Mouse (Mus musculus): Measurements from ENCODE around the gene Arhgap33. TPM values are rescaled to one million over a fixed set of nuclear protein-coding genes. Genes with fewer than 3 reads are reported as not detected.

Arhgap33 gene
- polyA plus RNA-seq, 1 experiment from 2014 or later = 103 TPM

DNA sequence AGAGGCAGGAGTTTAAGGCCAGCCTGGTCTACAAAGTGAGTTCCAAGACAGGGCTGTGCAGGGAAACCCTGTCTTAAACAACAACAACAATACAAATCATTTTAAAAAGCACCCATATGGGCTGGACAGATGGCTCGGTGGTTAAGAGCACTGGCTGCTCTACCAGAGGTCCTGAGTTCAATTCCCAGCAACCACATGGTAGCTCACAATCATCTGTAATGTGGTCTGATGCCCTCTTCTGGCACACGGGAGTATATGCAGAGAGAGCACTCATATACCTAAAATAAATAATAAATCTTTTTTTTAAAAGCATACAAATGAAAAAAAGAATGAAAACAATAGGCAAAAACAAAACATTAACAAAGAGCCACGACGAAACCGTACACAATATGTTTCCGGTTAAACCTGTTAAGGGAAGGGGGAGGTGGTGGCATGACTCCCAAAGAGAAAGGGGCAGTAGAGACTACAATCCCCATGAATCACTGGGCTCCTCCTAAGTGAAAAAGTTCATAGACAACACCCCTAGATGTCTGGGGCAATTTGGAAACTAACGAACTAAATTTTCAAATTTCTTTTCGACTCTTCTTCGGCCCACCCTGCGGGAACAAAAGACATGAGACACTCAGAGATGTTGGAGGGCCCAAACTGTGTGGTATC is 16.7 kb upstream of the Arhgap33 start:
- Histone ChIP-seq H3K9ac (peak overlapping the region; percentile 72), H3K27me3 (peaks cover 11% of the 10 kb centered on the region; the same call in 1 of the 2 replicates), H3K4me3 (peak overlapping the region; percentile 59), H3K27ac (peak overlapping the region; percentile 93), H3K36me3 (peaks cover 34% of the 10 kb centered on the region), H3K4me1 (replicated peaks) (peaks cover 18% of the 10 kb centered on the region), H3K4me2 (peak overlapping the region; percentile 88), H3K9me3 (no peaks in the 10 kb centered on the region)
- peak; percentile 75 for ATAC-seq (ENCODE audit: low FRiP score)
- 3% methylated on average over 10 of the region's 10 CpGs for WGBS

DNA sequence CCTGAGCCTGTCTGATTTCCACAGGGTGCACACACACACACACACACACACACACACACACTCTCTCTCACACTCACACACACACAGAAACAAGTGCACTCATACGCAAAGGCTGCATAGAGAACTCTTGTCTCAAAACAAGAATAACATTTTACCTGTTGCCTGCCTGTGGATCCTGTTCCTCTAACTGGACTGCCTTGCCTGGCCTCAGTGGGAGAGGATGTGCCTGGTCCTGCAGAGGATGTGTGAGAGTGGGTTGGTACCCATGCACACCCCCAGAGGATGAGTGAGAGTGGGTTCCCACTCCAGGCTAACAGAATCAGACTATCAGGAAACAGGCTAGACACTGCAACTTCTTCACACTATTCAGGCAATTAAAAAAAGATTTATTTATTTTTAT is 15.7 kb upstream of the Arhgap33 start:
- H3K27me3 ChIP-seq = peaks cover 11% of the 10 kb centered on the region; the same call in 1 of the 2 replicates
- peaks cover 18% of the 10 kb centered on the region for H3K4me1 ChIP-seq (replicated peaks)
- no peaks in the 10 kb centered on the region for H3K9me3 ChIP-seq
- H3K4me2 ChIP-seq = no peak overlapping the region
- WGBS = 100% methylated on average over 1 of the region's 1 CpGs
- peaks cover 32% of the 10 kb centered on the region for H3K36me3 ChIP-seq
- H3K27ac ChIP-seq = no peak overlapping the region
- no peak overlapping the region for H3K4me3 ChIP-seq
- ATAC-seq (ENCODE audit: low FRiP score) = no peak
- no peak overlapping the region for H3K9ac ChIP-seq

GRCm38 (mm10) chr7:30549880-30550279 is 15.0 kb upstream of the Arhgap33 start:
- Histone ChIP-seq H3K4me1 (replicated peaks) (peaks cover 18% of the 10 kb centered on the region), H3K4me2 (no peak overlapping the region), H3K9me3 (no peaks in the 10 kb centered on the region), H3K36me3 (peaks cover 25% of the 10 kb centered on the region), H3K27me3 (peaks cover 11% of the 10 kb centered on the region; the same call in 1 of the 2 replicates), H3K9ac (no peak overlapping the region), H3K27ac (no peak overlapping the region), H3K4me3 (no peak overlapping the region)
- ATAC-seq (ENCODE audit: low FRiP score) = no peak
- WGBS = 82% methylated on average over 2 of the region's 2 CpGs

DNA sequence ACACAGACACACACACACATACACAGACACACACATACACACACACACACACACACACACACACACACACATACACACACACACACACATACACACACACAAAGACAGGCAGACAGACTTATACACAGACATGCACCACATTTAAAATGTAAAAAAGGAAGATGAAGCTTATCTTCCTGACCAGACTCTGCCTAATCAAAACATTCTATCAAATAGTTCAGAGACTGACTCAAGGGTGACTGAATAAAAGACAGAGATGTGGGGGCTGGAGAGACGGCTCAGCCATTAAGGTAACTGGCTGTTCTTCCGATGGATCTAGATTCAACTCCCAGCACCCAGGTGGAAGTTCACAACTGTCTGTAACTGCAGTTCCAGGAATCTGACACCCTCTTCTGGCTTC is 9.5 kb upstream of the Arhgap33 start:
- H3K36me3 ChIP-seq = peaks cover 41% of the 10 kb centered on the region
- 91% methylated on average over 2 of the region's 2 CpGs for WGBS
- no peaks in the 10 kb centered on the region for H3K4me1 ChIP-seq (replicated peaks)
- no peak overlapping the region for H3K4me2 ChIP-seq
- H3K27ac ChIP-seq = no peak overlapping the region
- H3K9me3 ChIP-seq = no peaks in the 10 kb centered on the region
- no peaks in the 10 kb centered on the region for H3K27me3 ChIP-seq
- ATAC-seq (ENCODE audit: low FRiP score) = no peak
- no peak overlapping the region for H3K9ac ChIP-seq
- no peak overlapping the region for H3K4me3 ChIP-seq

DNA sequence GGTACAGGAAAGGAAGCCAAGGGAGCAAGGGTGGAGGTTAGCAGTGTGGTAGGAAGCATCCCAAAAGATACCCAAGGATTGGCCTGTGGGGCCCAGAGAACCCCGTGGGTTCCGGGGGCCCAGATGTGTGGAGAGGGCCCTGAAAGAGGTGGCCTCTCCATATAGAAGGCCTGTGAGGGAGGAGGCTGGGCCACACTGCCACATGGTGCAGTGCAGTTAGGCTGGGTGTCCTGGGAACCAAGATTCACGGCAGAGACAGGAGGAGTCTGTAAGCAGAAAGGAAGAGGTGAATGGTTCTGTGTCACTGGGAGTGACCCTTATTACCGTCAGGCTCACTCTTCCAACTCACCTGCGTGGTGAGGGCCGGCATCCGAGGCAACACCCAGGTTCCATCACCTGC is 5.7 kb upstream of the Arhgap33 start:
- Histone ChIP-seq H3K9ac (no peak overlapping the region), H3K9me3 (no peaks in the 10 kb centered on the region), H3K36me3 (peaks cover 27% of the 10 kb centered on the region), H3K27me3 (no peaks in the 10 kb centered on the region), H3K4me2 (no peak overlapping the region), H3K27ac (no peak overlapping the region), H3K4me1 (replicated peaks) (peaks cover 5% of the 10 kb centered on the region), H3K4me3 (no peak overlapping the region)
- no peak for ATAC-seq (ENCODE audit: low FRiP score)
- WGBS = 88% methylated on average over 7 of the region's 7 CpGs

DNA sequence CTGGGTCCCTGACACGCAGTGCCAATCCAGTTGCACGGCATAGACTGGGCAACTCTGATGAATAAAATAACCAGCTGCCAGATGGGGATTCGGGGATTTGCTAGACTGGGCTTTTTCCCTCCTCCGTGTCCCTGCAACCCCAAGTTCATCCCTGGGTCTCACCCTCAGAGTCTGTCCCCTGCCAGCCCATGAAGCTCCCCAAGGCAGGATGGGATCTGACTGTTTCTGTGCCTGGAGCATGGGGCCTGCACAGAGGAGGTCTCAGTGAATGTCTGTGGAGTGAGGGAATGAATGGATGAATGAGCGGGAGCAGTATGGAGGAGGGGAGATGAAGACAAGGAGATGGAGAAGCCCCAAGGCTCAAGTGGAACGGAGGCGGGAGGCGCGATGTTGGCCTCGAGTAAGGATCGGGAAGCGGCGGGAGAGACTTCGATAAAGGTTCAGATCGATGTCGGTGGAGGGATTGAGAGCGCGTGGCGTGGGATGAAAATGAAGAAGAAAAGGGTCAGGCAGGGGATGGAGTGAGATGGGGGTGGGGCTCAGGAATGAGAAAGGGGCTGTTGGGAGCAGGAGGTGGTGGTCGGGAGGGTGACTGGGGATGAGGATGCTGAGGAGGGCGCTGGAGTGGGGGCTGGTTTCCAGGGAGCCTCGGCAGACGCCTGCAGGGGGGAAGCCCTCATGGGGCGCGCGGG is 773 bp downstream of the Arhgap33 start:
- Histone ChIP-seq H3K36me3 (peaks cover 40% of the 10 kb centered on the region), H3K9ac (peak overlapping the region; percentile 93), H3K27me3 (no peaks in the 10 kb centered on the region), H3K27ac (peak overlapping the region; percentile 95), H3K9me3 (no peaks in the 10 kb centered on the region), H3K4me2 (peak overlapping the region; percentile 91), H3K4me1 (replicated peaks) (peaks cover 43% of the 10 kb centered on the region), H3K4me3 (peak overlapping the region; percentile 75)
- WGBS = 3% methylated on average over 26 of the region's 26 CpGs
- peak; percentile 47 for ATAC-seq (ENCODE audit: low FRiP score)

DNA sequence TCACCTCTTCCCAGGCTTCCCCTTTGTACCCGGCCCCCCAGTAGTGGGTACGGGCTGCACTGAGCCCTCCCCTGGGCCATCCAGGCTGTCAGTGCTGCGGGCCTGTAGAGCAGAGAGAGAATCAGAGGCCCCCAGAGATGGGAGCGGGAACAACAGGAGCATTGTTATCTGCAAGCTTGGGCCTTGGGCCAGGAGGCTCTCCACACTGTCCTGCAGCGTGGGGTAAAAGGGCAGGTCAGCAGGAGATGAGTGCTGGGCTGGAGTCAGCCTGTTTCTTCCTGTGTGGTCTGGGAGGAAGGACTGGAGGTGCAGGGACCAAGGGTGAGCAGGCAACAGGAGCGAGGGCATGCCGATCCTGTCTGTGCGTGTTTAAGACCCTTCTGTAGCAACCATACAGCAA is 1.9 kb downstream of the Arhgap33 start:
- Histone ChIP-seq H3K27ac (peak overlapping the region; percentile 95; the same call in 1 of the 2 replicates), H3K4me2 (peak overlapping the region; percentile 91), H3K9me3 (no peaks in the 10 kb centered on the region), H3K4me1 (replicated peaks) (peaks cover 47% of the 10 kb centered on the region), H3K27me3 (no peaks in the 10 kb centered on the region), H3K9ac (peak overlapping the region; percentile 93), H3K36me3 (peaks cover 52% of the 10 kb centered on the region), H3K4me3 (peak overlapping the region; percentile 75)
- WGBS = 4% methylated on average over 8 of the region's 8 CpGs
- no peak for ATAC-seq (ENCODE audit: low FRiP score)

- ATAC-seq (ENCODE audit: low FRiP score) = no peak
- Histone ChIP-seq H3K27ac (no peak overlapping the region), H3K4me3 (peak overlapping the region; percentile 75)
Measured at GRCm38 (mm10) chr7:30531291-30531815, 3.5 kb downstream of the Arhgap33 start.

GRCm38 (mm10) chr7:30526981-30527380 is 7.9 kb downstream of the Arhgap33 start:
- no peak for ATAC-seq (ENCODE audit: low FRiP score)
- no peak overlapping the region for H3K4me3 ChIP-seq
- H3K4me2 ChIP-seq = no peak overlapping the region
- H3K27ac ChIP-seq = no peak overlapping the region
- H3K4me1 ChIP-seq (replicated peaks) = peaks cover 32% of the 10 kb centered on the region
- WGBS = 80% methylated on average over 14 of the region's 14 CpGs
- H3K9ac ChIP-seq = 0 out of 2 replicates have a peak overlapping the region, but pooled peaks have one; percentile 53
- peaks cover 94% of the 10 kb centered on the region for H3K36me3 ChIP-seq
- H3K9me3 ChIP-seq = no peaks in the 10 kb centered on the region
- no peaks in the 10 kb centered on the region for H3K27me3 ChIP-seq

More at GRCm38 (mm10) chr7:30531291-30531815, 3.5 kb downstream of the Arhgap33 start:
- peak overlapping the region; percentile 93 for H3K9ac ChIP-seq
- H3K36me3 ChIP-seq = peaks cover 68% of the 10 kb centered on the region
- H3K4me2 ChIP-seq = peak overlapping the region; percentile 91
- WGBS = 86% methylated on average over 9 of the region's 9 CpGs
- no peaks in the 10 kb centered on the region for H3K9me3 ChIP-seq
- H3K27me3 ChIP-seq = no peaks in the 10 kb centered on the region
- H3K4me1 ChIP-seq (replicated peaks) = peaks cover 53% of the 10 kb centered on the region

GRCm38 (mm10) chr7:30526399-30526798 is 8.5 kb downstream of the Arhgap33 start:
- Histone ChIP-seq H3K4me3 (no peak overlapping the region), H3K27ac (no peak overlapping the region), H3K36me3 (peaks cover 88% of the 10 kb centered on the region), H3K9ac (peak overlapping the region; percentile 53; the same call in 1 of the 2 replicates), H3K27me3 (no peaks in the 10 kb centered on the region), H3K4me1 (replicated peaks) (peaks cover 26% of the 10 kb centered on the region), H3K4me2 (0 out of 2 replicates have a peak overlapping the region, but pooled peaks have one; percentile 4), H3K9me3 (no peaks in the 10 kb centered on the region)
- ATAC-seq (ENCODE audit: low FRiP score) = no peak
- WGBS = 31% methylated on average over 17 of the region's 17 CpGs

GRCm38 (mm10) chr7:30525954-30526353 is 8.9 kb downstream of the Arhgap33 start:
- H3K9me3 ChIP-seq = no peaks in the 10 kb centered on the region
- H3K27ac ChIP-seq = no peak overlapping the region
- H3K4me1 ChIP-seq (replicated peaks) = peaks cover 22% of the 10 kb centered on the region
- peaks cover 84% of the 10 kb centered on the region for H3K36me3 ChIP-seq
- H3K27me3 ChIP-seq = no peaks in the 10 kb centered on the region
- H3K4me2 ChIP-seq = no peak overlapping the region
- H3K4me3 ChIP-seq = no peak overlapping the region
- 0 out of 2 replicates have a peak overlapping the region, but pooled peaks have one; percentile 53 for H3K9ac ChIP-seq
- 38% methylated on average over 10 of the region's 10 CpGs for WGBS
- ATAC-seq (ENCODE audit: low FRiP score) = no peak

- Histone ChIP-seq H3K9ac (no peak overlapping the region; the same call in 1 of the 2 replicates), H3K27ac (no peak overlapping the region), H3K4me2 (no peak overlapping the region), H3K9me3 (no peaks in the 10 kb centered on the region), H3K4me1 (replicated peaks) (peaks cover 25% of the 10 kb centered on the region), H3K4me3 (no peak overlapping the region), H3K36me3 (peaks cover 69% of the 10 kb centered on the region), H3K27me3 (no peaks in the 10 kb centered on the region)
- no peak for ATAC-seq (ENCODE audit: low FRiP score)
- WGBS = 78% methylated on average over 6 of the region's 6 CpGs
Measured at GRCm38 (mm10) chr7:30524487-30524886, 10.4 kb downstream of the Arhgap33 start.

Measured in hindbrain, embryonic 13.5 days (tissue).